Mouse (Mus musculus): Measurements from ENCODE around the gene Dnajc8.
"Not testable (repeated sequence)": the region's sequence is repeated elsewhere in the genome, so short reads cannot be mapped to it uniquely, and the experiment has no call there.

Gene Dnajc8

DNA sequence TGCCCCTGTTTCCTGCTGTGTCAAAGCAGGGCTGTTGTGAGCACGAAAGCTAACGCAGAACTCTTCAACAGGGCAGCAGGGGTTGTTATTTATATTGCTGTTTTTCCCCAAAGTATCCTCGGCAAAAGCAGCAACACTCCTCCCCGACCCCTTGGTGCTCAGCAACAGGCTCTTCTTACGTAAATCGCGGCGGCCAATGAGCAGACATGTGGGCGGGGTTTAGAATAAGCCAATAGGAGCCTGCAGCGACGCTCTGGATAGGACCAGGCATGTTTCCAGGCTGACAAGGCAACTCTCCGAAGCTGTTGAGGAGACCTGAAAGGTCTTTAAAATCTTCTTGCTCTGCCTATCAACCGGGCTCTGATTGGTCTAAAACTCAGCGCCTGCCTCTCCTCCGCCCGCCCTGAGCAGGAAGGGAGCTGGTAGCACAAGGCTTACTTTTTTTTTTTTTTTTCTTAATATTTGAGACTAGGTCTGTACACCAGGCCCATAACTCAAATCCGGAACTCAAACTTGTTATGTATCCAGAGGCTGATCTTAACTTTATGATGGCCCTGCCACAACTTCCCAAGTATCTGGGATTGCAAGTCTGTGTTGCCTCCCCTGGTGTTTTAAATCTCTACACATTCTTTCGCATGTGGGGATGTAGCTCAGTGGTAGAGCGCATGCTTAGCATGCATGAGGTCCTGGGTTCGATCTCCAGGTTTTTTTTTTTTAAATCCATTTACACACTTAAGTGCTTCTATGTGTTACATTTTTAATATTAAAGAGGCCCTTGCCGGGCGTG, 19.8 kb upstream of the Dnajc8 start:
- DNase-seq: peak; percentile 95

DNA sequence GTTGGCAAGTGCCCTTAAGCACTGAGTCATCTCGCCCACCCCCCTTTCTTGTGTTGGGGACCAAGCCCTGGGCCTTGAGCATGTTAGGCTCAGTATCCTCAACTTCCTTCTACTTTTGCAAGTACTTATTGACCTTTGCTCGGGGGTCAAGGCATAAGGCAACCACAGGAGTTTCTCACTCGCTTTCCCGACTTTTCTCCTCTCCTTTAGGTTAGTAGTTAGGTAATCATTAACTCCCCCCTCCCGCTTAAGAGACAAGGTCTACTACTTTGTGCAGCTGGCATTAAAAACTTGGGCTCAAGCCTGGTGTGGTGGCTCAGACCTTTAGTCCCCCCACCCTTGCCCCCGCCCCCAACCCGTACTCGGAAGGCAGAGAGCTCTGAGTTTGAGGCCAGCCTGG, 17.3 kb upstream of the Dnajc8 start:
- DNase-seq: peak; percentile 56

DNA sequence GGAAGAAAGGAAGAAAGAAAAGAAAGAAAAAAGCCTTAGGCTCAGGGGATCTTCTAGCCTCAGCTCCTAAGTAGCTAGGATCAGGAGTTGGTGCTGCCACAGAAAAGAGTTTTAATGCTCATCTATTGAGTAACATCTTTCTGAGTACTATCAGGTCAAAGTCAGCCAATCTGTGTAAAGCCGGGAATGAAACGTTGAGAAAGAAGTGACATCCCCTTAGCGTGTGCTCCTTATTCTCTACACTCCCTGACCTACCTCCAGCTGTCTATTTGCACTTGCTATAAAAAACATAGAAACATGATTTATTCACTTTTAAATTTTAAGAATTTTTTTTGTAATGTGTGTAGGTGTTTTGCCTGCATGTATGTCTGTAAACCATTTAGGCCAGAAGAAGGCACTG, 16.2 kb upstream of the Dnajc8 start:
- no peak for DNase-seq

DNA sequence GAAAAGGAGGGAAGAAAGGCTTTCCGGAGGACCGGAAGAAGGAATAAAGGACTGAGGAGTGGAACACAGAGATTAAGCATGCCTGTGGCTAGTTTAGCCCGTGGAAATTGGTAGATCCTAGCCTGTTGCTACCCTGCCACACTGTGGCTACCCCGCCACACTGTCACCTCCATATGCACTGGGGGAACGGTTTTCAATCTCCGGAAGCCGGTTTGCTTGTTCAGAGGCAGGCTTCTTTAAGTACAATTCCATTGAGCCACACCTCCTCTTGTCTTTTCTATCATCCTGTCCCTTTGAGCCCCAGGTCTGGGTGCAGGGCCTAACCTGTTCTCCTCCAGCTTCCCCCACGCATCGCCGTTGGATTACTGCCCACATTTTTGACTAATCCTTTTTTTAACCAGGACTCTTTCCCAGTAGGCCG, 11.0 kb upstream of the Dnajc8 start:
- no peak for DNase-seq

DNA sequence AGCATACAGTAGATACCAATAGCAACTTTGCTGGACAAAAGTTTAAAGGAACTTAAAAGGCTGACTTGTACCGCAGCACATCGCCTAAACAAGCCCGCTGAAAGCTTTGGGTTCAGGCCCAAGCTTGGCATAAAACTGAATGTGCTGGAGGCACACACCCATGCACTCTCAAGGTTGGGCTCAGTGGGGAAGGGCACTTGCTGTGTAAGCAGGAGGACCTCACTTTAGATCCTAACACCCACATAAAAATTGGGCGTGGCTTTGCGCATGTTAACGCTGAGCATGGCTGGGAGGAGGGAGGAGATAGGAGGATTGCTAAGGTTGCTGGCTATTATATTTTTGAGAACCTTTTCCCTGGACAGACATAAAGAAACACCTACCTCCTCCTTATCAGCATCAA, 10.5 kb upstream of the Dnajc8 start:
- DNase-seq: no peak

DNA sequence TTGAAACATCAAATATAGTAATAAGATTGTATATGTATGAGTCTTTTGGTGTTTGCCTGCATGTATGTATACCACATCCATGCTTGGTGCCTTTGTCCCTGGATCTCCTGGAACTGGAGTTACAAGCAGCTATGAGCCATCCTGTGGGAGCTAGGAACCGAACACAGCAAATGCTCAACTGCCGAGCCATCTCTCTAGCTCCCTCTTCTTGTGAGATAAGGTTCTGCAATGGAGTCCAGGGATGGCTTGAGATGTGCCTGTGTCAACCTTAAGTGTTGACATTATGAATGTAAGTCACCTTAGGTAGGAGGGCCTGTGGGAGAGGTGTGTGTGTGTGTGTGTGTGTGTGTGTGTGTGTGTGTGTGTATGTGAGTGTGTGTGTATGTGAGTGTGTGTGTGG, 8.7 kb upstream of the Dnajc8 start:
- no peak for DNase-seq

DNA sequence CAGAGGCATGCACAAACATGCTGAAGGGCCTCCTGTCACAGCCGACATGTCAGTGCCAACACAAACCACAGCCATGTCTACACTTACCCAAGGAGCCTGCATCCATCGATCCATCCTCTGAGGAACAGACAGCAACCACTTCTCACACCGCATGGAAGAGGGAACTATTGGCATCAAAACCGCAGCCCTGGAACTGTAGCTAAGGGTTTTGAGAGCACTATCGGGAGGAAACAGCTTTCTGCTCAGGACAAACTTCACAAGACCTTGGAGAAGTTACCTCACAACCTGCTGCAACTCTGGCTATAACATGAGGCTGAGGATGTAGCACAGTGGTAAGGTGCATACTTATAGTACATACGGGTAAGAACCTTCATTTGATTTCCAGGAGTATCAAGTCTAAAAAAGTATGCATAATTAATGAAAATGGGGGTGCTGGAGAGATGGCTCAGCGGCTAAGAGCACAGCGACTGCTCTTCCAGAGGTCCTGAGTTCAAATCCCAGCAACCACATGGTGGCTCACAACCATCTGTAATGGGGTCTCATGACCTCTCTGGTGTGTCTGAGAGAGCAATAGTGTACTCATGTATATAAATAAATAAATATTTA, 7.3 kb upstream of the Dnajc8 start:
- no peak for DNase-seq

DNA sequence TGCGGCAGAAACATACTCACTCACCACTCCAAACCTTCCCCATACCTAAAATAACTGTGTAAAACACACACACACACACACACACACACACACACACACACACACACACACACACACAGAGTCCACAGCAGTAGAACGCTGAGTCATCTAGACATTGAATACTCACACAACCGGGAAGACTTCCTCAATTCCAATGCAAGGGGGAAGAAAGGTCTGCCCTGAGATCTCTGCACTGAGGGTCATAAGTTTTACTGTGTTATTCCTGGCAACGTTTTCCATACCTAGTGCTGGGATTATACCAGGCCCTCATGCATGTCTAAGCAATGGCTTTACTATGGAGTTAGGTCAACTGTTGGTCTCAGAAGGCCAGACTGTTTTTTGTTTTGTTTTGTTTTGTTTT, 6.0 kb upstream of the Dnajc8 start:
- no peak for DNase-seq

DNA sequence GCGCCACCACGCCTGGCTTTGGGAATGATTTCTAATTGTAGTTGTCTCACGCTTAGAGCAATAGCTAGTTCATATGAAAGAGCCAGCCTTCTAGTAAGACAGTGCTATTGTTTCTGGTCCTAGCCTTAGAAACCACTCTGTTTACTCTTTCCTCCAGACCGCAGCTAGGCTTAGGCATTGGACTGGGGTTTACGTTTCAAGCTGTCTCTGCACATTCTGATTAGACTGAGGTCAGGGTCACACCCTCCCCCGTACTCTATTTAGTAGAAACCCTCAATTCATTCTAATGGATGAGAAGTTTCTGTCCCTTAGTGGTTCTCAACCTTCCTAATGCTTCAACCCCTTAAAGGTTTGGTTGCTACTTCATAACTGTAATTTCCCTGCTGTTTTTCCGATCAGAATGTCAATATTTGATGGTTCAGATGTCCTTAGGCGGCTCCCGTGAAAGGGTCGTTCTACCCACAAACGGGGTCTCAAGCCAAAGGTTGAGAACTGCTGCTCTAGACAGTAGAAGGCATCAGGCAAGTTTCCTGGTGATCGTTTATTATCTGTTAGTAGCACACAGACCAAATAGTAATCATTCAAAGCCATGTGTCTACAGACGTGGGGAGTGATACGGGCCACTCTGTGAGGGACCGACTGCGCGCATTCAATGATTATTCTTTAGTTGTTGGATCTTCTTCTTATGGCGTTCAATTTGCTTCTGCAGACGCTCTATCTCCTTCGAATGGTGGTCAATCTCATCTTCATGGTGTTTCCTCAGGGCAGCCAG, 5.1 kb upstream of the Dnajc8 start:
- no peak for DNase-seq

DNA sequence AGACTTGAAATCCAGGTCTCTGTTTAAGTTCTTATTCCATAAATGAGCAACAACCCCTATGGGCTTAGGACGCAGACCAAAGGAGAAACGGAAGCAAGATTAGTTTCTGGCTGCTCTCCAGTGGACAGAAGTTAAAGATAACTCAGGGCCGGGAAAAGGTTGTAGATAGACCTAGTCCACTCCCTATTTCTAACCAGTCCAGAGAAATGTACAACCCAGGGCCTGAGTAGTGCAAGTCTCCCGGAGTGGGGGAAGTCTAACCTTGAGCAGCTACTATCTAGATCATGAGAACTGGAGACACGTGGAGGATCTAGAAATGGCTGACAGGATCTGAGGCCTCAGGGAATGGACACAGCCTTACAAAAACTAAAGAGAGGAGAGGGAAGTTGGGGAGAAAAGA, 2.9 kb upstream of the Dnajc8 start:
- DNase-seq: peak; percentile 51

DNA sequence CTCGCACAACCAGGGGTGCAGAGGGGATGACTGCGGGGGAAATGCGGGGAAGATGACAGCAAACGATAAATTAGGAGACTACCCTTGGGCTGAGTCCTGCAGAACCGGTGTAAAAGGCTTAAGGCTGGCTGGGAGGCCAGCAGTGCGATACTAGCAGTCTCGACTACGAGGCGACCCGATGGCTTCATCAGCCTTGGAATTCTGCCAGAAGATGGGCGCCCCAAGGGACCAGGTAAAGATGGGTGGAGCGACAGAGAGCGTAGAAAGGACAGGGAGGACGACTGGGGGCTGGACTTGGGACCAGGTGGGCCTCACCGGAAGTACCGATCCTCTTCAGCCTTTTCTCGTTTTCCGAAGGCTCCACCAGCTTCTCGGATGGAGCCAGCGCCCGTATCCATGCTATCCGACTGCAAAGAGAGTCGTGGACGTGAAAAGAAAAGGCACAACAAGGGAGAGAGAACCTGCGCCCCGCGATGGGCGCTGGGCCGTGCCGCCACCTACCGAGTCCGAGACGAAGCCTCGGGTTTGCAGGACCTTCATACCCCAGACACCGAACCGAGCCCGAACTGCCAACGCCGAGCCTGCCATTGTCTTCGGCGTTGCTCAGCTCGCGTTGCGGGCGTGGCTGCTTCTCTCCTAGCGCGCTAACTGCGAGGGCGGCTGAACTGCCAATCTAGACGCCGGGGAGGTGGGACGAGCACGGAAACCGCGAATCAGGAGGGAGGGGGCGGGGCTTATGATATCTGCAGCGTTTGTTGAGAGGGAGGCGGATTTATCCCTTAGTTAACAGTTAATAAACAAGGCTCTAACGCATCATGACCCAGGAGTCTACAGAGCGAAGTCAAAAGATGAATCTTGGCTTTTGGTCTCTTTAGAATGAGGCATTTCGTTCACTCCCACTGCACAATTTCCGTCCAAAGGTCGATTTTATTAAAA, 2.1 kb upstream of the Dnajc8 start, which contains the start of gene Atpif1:
Atpif1 (minus strand) TSS at position 679 of the 936 bp plus-strand sequence.
- peak; percentile 96 for DNase-seq

DNA sequence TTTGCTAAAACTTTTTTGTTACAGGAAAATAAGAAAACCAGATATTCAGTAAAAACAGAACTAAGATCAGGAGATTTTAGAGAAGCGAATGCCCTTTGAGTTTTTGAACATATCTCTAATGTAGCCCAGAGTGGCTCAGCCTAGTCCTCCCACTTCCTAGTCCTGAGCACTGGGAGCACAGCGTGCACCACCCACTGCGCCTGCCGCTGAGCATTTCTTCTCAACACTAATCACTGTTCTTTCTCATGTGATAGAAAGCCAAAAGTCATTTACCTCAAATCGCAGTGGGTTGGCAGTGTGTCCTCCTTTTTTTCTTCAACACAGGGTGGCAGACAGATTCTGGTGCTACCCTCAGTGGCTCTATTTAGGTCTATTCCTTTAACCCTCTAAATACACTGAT, 4.1 kb downstream of the Dnajc8 start:
- no peak for DNase-seq

DNA sequence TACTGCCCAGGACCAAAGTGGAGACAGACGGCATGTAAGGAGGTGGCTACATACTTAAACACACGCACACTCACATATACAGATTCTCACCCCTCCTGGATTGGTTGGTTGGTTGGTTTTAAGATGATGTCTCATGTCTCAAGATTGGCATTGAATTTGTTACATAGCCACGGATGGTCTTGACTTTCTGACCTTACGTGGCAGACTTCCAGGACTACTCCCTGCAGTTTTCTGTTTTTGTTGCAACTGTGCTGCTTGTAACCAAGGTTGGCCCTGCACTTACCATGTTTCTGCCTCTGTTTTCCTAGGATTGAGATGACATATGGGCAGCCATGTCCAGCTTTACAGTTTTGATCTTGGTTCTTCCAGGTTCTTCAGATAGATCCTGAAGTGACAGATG, 6.1 kb downstream of the Dnajc8 start:
- DNase-seq: no peak

DNA sequence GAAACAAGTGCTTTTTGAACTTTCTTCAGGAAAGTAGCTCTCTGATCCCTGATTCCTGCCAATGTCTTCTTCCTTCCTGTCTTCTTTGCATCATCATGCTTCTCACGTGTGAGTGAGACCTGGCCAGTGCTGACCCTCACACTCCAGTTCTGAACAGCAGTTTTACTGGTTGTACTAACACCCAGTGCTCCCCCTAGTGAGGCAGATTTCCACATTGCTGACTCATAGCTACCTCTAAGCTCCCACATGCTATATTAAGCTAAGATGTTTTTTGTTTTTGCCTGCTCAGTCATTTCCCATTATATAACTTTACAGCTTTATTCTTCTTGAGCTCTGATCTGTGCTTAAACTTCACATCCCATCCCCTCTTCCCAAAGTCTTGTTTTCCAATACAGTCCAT, 7.4 kb downstream of the Dnajc8 start:
- no peak for DNase-seq

DNA sequence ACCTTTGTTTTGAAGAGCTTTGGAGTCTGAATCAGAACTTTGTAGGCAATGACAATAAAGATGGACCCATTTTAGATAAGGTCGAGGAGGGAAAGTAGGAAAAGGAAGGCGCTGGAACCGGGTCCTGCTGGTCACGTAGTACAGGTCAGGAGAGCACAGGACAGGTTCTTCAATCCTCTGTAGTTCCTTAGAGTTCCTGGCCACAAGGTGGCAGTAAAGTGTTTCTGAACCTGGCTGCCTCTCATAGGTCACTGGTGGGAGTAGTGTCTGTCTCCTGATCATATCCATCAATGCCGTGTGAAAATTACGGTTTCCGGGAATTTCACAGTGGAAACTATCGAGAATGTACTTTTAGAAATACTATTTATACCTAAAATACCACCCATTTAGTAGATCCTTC, 10.5 kb downstream of the Dnajc8 start:
- DNase-seq: peak; percentile 82

DNA sequence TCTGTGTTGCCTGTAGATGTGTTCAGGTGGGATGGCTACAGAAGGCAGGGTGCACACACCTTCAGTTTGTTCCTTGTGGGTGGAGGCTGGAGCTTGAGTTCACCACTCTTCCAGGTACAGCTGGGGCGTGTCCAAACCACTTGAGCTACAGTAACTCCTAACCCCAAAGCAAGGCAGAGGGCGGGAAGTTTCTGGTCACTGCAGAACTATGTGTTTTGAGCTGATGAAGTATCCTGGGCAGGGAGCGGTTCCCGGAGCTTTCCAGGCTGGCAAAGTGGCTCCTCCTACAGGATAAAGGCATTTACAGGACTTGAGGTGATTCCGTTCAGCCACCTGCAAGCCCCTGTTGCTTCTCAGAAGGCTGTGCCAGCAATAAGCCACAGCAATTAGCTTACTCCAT, 18.9 kb downstream of the Dnajc8 start:
- DNase-seq: no peak

DNA sequence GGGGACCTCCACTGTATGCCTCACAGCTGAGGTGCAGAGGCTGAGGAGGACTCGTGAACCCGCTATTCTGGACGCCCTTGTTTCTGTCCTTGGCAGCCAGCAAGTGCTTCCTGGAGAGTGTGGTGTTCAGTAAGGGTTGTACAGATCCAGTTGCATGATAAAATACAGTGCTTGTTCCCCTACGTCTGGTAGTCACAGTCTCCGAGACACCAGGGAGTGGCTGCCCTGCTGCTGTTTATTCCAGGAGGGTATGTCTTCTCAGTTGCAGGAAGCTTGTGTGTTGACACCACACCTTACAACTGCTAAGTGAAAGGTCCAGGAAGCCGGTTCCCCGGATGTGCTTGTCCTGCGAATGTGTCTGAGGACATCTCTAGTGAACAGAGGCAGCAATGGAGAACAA, 19.3 kb downstream of the Dnajc8 start:
- no peak for DNase-seq

DNA sequence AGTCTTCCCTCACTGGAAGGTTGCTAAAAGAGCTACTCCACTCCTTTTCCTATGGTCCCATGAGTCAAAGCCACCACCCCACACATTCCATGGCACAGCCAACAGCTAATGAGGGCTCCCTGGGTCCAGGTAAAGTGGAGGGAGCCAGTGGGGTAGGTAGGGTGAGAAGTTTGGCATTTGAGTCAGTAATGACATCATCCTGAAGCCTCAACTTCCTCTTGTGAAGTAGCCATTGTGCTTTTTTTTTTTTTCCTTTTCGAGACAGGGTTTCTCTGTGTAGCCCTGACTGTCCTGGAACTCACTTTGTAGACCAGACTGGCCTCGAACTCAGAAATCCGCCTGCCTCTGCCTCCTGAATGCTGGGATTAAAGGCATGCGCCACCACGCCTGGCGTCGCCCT, 20.2 kb downstream of the Dnajc8 start:
- DNase-seq: not testable (repeated sequence)

DNA sequence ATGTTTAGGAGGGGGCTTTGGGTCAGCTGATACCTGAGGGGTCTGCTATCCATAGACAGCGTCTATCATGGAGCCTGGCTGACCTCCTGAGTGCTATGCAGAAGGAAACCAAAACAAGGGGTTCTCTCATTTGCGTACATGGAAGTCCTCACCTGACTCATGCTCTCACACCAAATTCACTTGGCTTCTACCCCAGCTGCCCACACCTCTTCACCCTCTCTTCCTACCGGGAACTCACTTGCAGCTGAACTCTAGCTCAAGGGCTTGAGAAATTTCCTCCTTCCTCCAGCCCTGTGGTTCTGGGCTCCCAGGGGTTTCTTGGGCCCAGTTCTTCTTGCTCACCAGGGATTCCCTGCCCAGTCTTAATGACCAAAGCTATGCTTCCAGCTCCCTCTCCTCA, 27.9 kb downstream of the Dnajc8 start:
- DNase-seq: no peak

DNA sequence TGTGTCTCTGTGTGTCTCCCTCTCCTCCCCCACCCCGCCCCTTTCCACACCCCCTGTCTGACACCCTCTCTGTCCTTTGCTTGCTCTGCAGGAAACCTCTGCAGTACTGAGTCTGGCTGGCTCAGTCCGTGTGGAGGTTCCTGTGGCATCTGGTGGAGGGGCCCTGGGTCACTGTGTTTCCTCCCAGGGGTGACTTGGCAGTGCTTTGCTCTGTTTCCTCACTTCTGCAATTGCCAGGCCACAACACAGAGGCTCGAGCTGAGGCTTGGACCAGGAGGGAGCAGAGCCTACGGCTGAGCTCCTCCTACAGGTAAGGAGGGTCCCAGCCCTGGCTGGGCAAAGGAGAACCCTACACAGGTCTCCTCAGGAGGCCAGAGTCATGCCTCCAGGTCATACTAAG, 28.6 kb downstream of the Dnajc8 start, which contains the start of gene Ptafr:
Ptafr (plus strand) TSS at position 103 of the 400 bp plus-strand sequence.
- peak; percentile 55 for DNase-seq

DNA sequence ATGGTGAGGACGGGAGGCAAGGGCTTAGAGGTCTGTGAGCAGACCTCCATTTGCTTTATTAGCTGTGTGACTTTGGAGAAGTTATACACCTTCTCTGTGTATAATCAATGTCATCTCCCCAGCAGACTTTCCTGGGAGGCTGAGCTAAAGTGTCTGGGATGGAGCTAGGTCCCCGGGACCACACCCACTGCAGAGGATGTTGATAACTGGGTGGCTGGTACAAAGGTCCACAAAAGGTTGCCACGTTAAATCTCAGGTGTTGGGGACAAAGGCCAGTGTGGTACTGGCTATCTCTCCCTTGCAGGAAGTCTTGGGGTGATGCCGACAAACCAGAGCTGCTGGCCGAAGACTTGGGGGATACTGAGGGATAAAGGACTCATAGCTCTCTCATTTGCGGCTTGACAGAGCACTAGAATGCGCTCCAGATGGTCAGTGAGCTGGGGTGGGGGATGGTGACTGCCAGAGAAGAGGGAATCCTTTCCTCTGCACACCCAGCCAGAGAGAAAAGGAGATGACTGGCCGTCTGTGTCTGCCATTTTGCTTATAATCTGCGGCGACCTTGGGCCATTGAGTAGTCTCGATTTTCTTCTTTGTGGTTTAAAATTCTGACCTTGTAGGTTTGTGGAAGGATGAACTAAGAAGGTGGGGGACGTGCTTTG, 29.9 kb downstream of the Dnajc8 start:
- DNase-seq: peak; percentile 40

DNA sequence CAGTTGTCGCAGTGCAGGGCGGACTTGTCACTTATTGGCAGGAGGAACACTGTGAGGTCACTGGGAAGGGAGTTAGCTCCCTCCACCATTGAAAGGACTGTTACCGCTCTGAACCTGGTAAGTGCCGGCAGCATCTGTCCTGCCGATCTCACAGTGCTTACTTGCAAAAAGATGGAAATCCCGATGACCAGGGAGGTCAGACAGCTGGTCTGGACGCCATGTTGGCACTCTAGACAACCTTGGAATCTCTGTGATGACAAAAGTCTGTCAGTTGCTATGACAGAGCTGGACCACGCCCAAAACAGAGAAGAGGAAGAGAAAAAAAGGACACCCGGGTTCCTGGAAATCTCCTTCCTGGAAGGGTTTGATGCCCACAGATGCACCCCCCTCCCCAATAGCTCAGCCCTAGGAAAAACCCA, 32.0 kb downstream of the Dnajc8 start:
- DNase-seq: peak; percentile 26
